Mouse (Mus musculus): ENCODE data around the gene B4galnt2.

DNA sequence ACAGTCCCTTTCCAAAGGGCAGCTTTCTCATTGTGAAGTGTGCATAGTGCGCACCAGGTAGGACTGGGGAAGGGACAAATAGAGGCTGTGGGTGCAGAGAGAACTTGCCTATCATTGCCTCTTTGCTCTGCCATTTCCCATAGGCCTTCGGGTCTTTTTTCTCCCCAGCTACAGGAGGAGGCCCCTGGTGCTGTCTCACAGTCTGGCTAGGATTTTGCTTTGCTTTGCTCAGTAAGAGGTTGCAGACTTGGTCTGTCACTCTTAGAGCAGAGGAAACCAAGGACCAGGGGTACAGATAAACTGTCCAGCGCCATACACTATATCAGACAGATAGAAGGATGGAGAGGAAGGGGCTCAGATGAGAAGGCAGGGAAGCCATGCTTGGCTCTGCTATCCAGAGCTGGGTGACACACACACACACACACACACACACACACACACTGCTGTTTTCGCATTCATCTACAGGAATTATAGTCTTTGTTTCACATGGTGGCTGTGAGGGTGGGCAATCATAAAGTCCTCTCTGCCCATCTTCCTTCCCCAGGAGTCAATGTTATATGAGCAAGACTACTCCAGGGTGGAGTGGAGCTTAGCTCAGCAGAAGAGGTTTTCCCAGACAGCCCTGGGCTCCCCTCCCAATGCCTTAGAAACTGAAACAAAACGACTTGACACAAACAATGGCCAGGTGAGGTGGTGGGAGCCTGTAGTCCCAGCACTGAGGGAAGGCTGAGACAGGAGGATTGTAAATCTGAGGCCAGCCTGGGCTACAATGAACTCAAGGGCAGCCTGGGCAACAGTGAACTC is 73.8 kb downstream of the B4galnt2 start:
- no peak for TF ChIP-seq CTCF (IDR thresholded peaks at IDR 0.05; ENCODE audit: borderline replicate concordance, insufficient read depth, low read length)
- TF ChIP-seq POLR2A (IDR thresholded peaks at IDR 0.05; ENCODE audit: low read depth, low read length), result no peak

Data from embryonic fibroblast, embryonic 13.5 days (primary cell).